Mouse (Mus musculus) gastrocnemius, postnatal 10 days (tissue): Measurements from ENCODE around the gene Serpina3g. TPM values are rescaled to one million over a fixed set of nuclear protein-coding genes. Genes with fewer than 3 reads are reported as not detected.

ENCODE experiments used
- DNase-seq: peaks from one replicate; pipeline ENCODE4 v3.0.0; 2021; ENCODE audit warnings: mixed read lengths
- total RNA-seq, 2 experiments: library from RNA; stranded (reverse); gene quantifications; 2 replicates each; pipeline ENCODE4 v1.2.3; 2021

The Serpina3g gene
- total RNA-seq, 2 experiments from 2014 or later: 0.38 TPM; not detected in 1

GRCm38 (mm10) chr12:104283380-104283779, 47.3 kb downstream of the Serpina3g start:
- DNase-seq: no peak

DNA sequence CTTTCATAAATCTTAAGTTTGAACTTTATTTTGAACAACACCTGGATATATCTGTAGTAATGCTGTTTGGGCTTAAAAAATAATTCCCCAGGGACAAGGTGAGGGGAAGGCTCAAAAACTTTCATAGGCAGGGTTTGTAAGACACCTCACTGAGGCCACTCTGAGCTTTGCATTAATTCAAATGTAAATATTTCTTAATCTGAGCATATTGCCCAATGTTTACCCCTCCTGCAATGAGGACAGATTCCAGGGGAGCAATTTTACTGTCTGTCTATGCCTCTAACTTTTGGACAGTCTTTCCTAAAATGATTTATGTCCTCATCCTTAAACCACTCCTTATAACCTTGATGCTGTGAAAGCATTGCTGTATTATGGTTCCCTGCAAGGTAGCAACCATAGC, 52.3 kb downstream of the Serpina3g start:
- DNase-seq: no peak

GRCm38 (mm10) chr12:104289872-104290271, 53.8 kb downstream of the Serpina3g start:
- DNase-seq: no peak

Other genes with a start within 250 kb of the Serpina3g start
- not detected for gene Serpina11, start 246.3 kb upstream of the Serpina3g start, total RNA-seq
- not detected for gene Serpina9, start 222.5 kb upstream of the Serpina3g start, total RNA-seq
- not detected for gene Serpina12, start 191.8 kb upstream of the Serpina3g start, total RNA-seq
- not detected for gene Serpina5, start 135.1 kb upstream of the Serpina3g start, total RNA-seq
- gene Serpina3a, start 123.5 kb upstream of the Serpina3g start, total RNA-seq: not detected
- gene Serpina3b, start 108.2 kb upstream of the Serpina3g start, total RNA-seq: not detected
- 1 to 10 TPM; 1.1 to 3.0 TPM for gene Serpina3c, start 82.4 kb upstream of the Serpina3g start, total RNA-seq
- gene Serpina3f, start 21.7 kb upstream of the Serpina3g start, total RNA-seq: under 1 TPM in 1 of 2 experiments, not detected in 1; 0.16 TPM
- under 1 TPM in 1 of 2 experiments, not detected in 1; 0.77 TPM for gene Serpina3i, start 26.9 kb downstream of the Serpina3g start, total RNA-seq
- gene Serpina3j, start 78.3 kb downstream of the Serpina3g start, total RNA-seq: not detected
- under 1 TPM in 1 of 2 experiments, not detected in 1; 0.59 TPM for gene Serpina3k, start 102.2 kb downstream of the Serpina3g start, total RNA-seq
- gene Serpina3m, start 102.2 kb downstream of the Serpina3g start, total RNA-seq: under 1 TPM; 0.21 to 0.23 TPM
- 1 to 10 TPM; 1.2 to 1.9 TPM for gene Serpina3n, start 170.5 kb downstream of the Serpina3g start, total RNA-seq
- gene Gsc, start 237.1 kb downstream of the Serpina3g start, total RNA-seq: 1 to 10 TPM in 1 of 2 experiments, under 1 TPM in 1; 0.61 to 1.1 TPM